Mouse (Mus musculus) MEL (cell line): Measurements from ENCODE around the gene Il18r1. TPM values are rescaled to one million over a fixed set of nuclear protein-coding genes. Genes with fewer than 3 reads are reported as not detected.

ENCODE experiments used
- DNase-seq: peaks from one replicate; pipeline ENCODE4 v3.0.0; 2011; ENCODE audit warnings: low read depth, low spot score
- H3K27ac ChIP-seq: 2 replicates; pipeline ENCODE4 v1.5.1; 2012; ENCODE audit warnings: low read depth, mild to moderate bottlenecking, control low read depth, low read length, moderate library complexity; ENCODE audit not compliant: control insufficient read depth
- H3K27me3 ChIP-seq, 2 experiments: fragments of 150-350 bp in 1 of 2; sonication (generic) in 1 of 2; 2 replicates each; pipeline ENCODE4 v1.6.1; 2012; ENCODE audit warnings: low read length in 2 of 2, mild to moderate bottlenecking in 2 of 2, improper control_type of control experiment in 1 of 2, moderate library complexity in 1 of 2; ENCODE audit not compliant: insufficient read depth in 2 of 2, control insufficient read depth in 1 of 2
- H3K36me3 ChIP-seq, 2 experiments: 2 replicates each; pipeline ENCODE4 v1.6.1; 2012 to 2014; ENCODE audit warnings: low read length in 2 of 2, improper control_type of control experiment in 1 of 2, inconsistent platforms in 1 of 2, mild to moderate bottlenecking in 1 of 2; ENCODE audit not compliant: insufficient read depth in 2 of 2, control insufficient read depth in 1 of 2
- H3K4me1 ChIP-seq, 2 experiments: fragments of 150-350 bp in 1 of 2; sonication (generic) in 1 of 2; 2 replicates each; pipeline ENCODE4 v1.6.1; 2012; ENCODE audit warnings: low read length in 2 of 2, improper control_type of control experiment in 1 of 2, mild to moderate bottlenecking in 1 of 2; ENCODE audit not compliant: insufficient read depth in 2 of 2, control insufficient read depth in 1 of 2
- H3K4me3 ChIP-seq, 2 experiments: fragments of 150-350 bp in 1 of 2; sonication (generic) in 1 of 2; 2 replicates each; pipeline ENCODE4 v1.5.1; 2012; ENCODE audit warnings: low read depth in 2 of 2, low read length in 2 of 2, mild to moderate bottlenecking in 2 of 2, moderate library complexity in 2 of 2, control low read depth in 1 of 2, improper control_type of control experiment in 1 of 2; ENCODE audit not compliant: control insufficient read depth in 1 of 2, insufficient read depth in 1 of 2
- H3K79me2 ChIP-seq: 2 replicates; pipeline ENCODE4 v1.6.1; 2012; ENCODE audit warnings: mild to moderate bottlenecking, low read length, moderate library complexity; ENCODE audit not compliant: control insufficient read depth, poor library complexity, insufficient read depth
- H3K9ac ChIP-seq: 2 replicates; pipeline ENCODE4 v1.6.1; 2012; ENCODE audit warnings: low read depth, mild to moderate bottlenecking, control low read depth, low read length, moderate library complexity; ENCODE audit not compliant: control insufficient read depth, poor library complexity, severe bottlenecking
- H3K9me3 ChIP-seq: fragments of 150-350 bp; sonication (generic); replicated peaks from 2 replicates; pipeline ENCODE4 v1.6.1; 2012; ENCODE audit warnings: mild to moderate bottlenecking, low read length, improper control_type of control experiment, moderate library complexity; ENCODE audit not compliant: insufficient read depth
- CHD1 ChIP-seq: IDR thresholded peaks from 2 replicates; pipeline ENCODE4 v1.6.1; 2012; ENCODE audit warnings: low read depth, mild to moderate bottlenecking, inconsistent platforms, low read length, improper control_type of control experiment
- CTCF ChIP-seq, 3 experiments: IDR thresholded peaks in 2 of 3; conservative IDR thresholded peaks in 1 of 3; 2 replicates each; pipeline ENCODE4 v1.5.1; 2011 to 2012; ENCODE audit warnings: low read length in 3 of 3, low read depth in 2 of 3, mild to moderate bottlenecking in 2 of 3, improper control_type of control experiment in 1 of 3, inconsistent platforms in 1 of 3, mixed read lengths in 1 of 3, moderate library complexity in 1 of 3; ENCODE audit not compliant: control insufficient read depth in 1 of 3, insufficient read depth in 1 of 3, poor library complexity in 1 of 3, severe bottlenecking in 1 of 3
- E2F4 ChIP-seq: IDR thresholded peaks from 2 replicates; pipeline ENCODE4 v1.6.1; 2011; ENCODE audit warnings: low read depth, low read length, improper control_type of control experiment, borderline replicate concordance
- EP300 ChIP-seq, 2 experiments: IDR thresholded peaks; 2 replicates each; pipeline ENCODE4 v1.6.1; 2011; ENCODE audit warnings: improper control_type of control experiment in 2 of 2, low read length in 2 of 2, low read depth in 1 of 2, mild to moderate bottlenecking in 1 of 2
- ETS1 ChIP-seq: IDR thresholded peaks from 2 replicates; pipeline ENCODE4 v1.6.1; 2012; ENCODE audit warnings: low read depth, mild to moderate bottlenecking, inconsistent platforms, low read length, improper control_type of control experiment, moderate library complexity
- JUND ChIP-seq: IDR thresholded peaks from 2 replicates; pipeline ENCODE4 v1.6.1; 2011; ENCODE audit warnings: low read depth, mild to moderate bottlenecking, improper control_type of control experiment, low read length
- MAFK ChIP-seq: IDR thresholded peaks from 2 replicates; pipeline ENCODE4 v1.6.1; 2011; ENCODE audit warnings: low read depth, mild to moderate bottlenecking, low read length, improper control_type of control experiment, borderline replicate concordance
- MAX ChIP-seq: IDR thresholded peaks from 2 replicates; pipeline ENCODE4 v1.6.1; 2011; ENCODE audit warnings: low read length, improper control_type of control experiment
- MAZ ChIP-seq: IDR thresholded peaks from 2 replicates; pipeline ENCODE4 v1.6.1; 2012; ENCODE audit warnings: low read depth, mild to moderate bottlenecking, inconsistent platforms, low read length, improper control_type of control experiment
- MYB ChIP-seq: IDR thresholded peaks from 2 replicates; pipeline ENCODE4 v1.6.1; 2011; ENCODE audit warnings: mild to moderate bottlenecking, low read depth, low read length, improper control_type of control experiment
- NELFE ChIP-seq: IDR thresholded peaks from 2 replicates; pipeline ENCODE4 v1.6.1; 2011; ENCODE audit warnings: low read depth, low read length, improper control_type of control experiment
- NRF1 ChIP-seq: IDR thresholded peaks from 2 replicates; pipeline ENCODE4 v1.6.1; 2014; ENCODE audit warnings: low read depth, mild to moderate bottlenecking, inconsistent platforms, low read length, improper control_type of control experiment, moderate library complexity; ENCODE audit not compliant: poor library complexity, insufficient read depth, severe bottlenecking
- POLR2A ChIP-seq, 2 experiments: IDR thresholded peaks; 2 replicates each; pipeline ENCODE4 v1.6.1; 2011 to 2012; ENCODE audit warnings: low read length in 2 of 2, mild to moderate bottlenecking in 2 of 2, control low read depth in 1 of 2, improper control_type of control experiment in 1 of 2, low read depth in 1 of 2, moderate library complexity in 1 of 2; ENCODE audit not compliant: control insufficient read depth in 1 of 2, insufficient read depth in 1 of 2, poor library complexity in 1 of 2
- POLR2AphosphoS5 ChIP-seq: IDR thresholded peaks from 2 replicates; pipeline ENCODE4 v1.6.1; 2012; ENCODE audit warnings: low read depth, borderline replicate concordance, mild to moderate bottlenecking, inconsistent platforms, low read length, moderate library complexity, mixed read lengths
- SIN3A ChIP-seq: IDR thresholded peaks from 2 replicates; pipeline ENCODE4 v1.6.1; 2012; ENCODE audit warnings: low read length, improper control_type of control experiment, inconsistent platforms
- SMC3 ChIP-seq: IDR thresholded peaks from 2 replicates; pipeline ENCODE4 v1.6.1; 2011; ENCODE audit warnings: low read depth, low read length, improper control_type of control experiment
- TBP ChIP-seq: IDR thresholded peaks from 2 replicates; pipeline ENCODE4 v1.8.0; 2011; ENCODE audit warnings: low read depth, low read length, improper control_type of control experiment
- TCF12 ChIP-seq: IDR thresholded peaks from 2 replicates; pipeline ENCODE4 v1.6.1; 2014; ENCODE audit warnings: low read depth, mild to moderate bottlenecking, inconsistent platforms, low read length, improper control_type of control experiment, moderate library complexity
- USF1 ChIP-seq: IDR thresholded peaks from 2 replicates; pipeline ENCODE4 v1.6.1; 2014; ENCODE audit warnings: low read depth, mild to moderate bottlenecking, inconsistent platforms, low read length, improper control_type of control experiment, moderate library complexity
- ZC3H11A ChIP-seq: IDR thresholded peaks from 2 replicates; pipeline ENCODE4 v1.6.1; 2012; ENCODE audit warnings: low read depth, mild to moderate bottlenecking, inconsistent platforms, low read length, improper control_type of control experiment
- ZKSCAN1 ChIP-seq: IDR thresholded peaks from 2 replicates; pipeline ENCODE4 v1.6.1; 2012; ENCODE audit warnings: low read depth, mild to moderate bottlenecking, inconsistent platforms, low read length, improper control_type of control experiment, moderate library complexity
- ZMIZ1 ChIP-seq: IDR thresholded peaks from 2 replicates; pipeline ENCODE4 v1.6.1; 2012; ENCODE audit warnings: low read depth, mild to moderate bottlenecking, inconsistent platforms, low read length, improper control_type of control experiment, moderate library complexity
- ZNF384 ChIP-seq: IDR thresholded peaks from 2 replicates; pipeline ENCODE4 v1.6.1; 2012; ENCODE audit warnings: low read depth, mild to moderate bottlenecking, inconsistent platforms, low read length, improper control_type of control experiment
- polyA plus RNA-seq, 2 experiments: library from polyadenylated mRNA; stranded (reverse) in 1 of 2; unstranded in 1 of 2; fragments of >175 nt in 1 of 2; fragments of >200 nt in 1 of 2; gene quantifications; 2 replicates each; pipeline versions ENCODE4 v1.2.1 to v1.2.4; 2012; ENCODE audit warnings: low replicate concordance in 2 of 2, low read depth in 1 of 2; ENCODE audit not compliant: insufficient read length in 2 of 2, insufficient read depth in 1 of 2, missing spikeins in 1 of 2
- total RNA-seq: library from RNA; depleted of rRNA; stranded (reverse); fragments of 300-350 nt; gene quantifications from 2 replicates; pipeline ENCODE4 v1.2.3, GENCODE M21; 2012

Il18r1 gene
- total and polyA plus RNA-seq, 3 experiments: 0.08 to 0.10 TPM; not detected in 1

DNA sequence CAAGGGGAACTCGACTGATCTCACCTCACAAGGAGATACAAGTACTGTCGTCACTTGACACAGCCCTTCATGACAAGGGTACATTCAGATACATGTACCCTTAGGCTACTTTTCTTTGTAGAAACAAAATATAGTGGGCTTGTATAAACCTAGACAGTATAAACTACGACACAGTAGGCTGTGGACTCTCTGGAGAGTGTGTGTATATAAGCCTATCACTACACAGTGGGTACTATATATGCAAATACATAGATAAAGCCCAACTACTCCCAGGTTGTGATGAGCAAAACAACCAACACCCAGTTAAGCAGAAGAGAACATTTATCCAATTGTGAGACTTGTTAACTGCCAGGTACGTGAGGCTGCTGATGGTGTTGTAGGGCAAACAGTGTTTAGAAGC is 81.3 kb downstream of the Il18r1 start:
- Histone ChIP-seq H3K4me1 (no peaks in the 10 kb centered on the region), H3K79me2 (no peaks in the 10 kb centered on the region), H3K4me3 (no peak overlapping the region), H3K27me3 (peaks cover 0 to 2% of the 10 kb centered on the region in 2 experiments; a peak in 2 of 4 replicates), H3K27ac (no peak overlapping the region), H3K9me3 (no peaks in the 10 kb centered on the region), H3K9ac (no peak overlapping the region), H3K36me3 (no peaks in the 10 kb centered on the region)
- no peak for TF ChIP-seq MAX
- TF ChIP-seq JUND: no peak
- no peak for TF ChIP-seq ZKSCAN1
- TF ChIP-seq ZNF384: no peak
- no peak for TF ChIP-seq MAFK
- no peak for TF ChIP-seq SIN3A
- TF ChIP-seq TCF12: no peak
- no peak for TF ChIP-seq SMC3
- no peak for TF ChIP-seq E2F4
- TF ChIP-seq CTCF (IDR thresholded peaks at IDR 0.05 in 2 of 3, conservative IDR thresholded peaks at IDR 0.05 in 1 of 3; ENCODE audit: control insufficient read depth in 1 of 3, insufficient read depth in 1 of 3, low read depth in 2 of 3, low read length in 3 of 3, poor library complexity in 1 of 3, severe bottlenecking in 1 of 3): no peak
- no peak for TF ChIP-seq CHD1
- TF ChIP-seq EP300 (IDR thresholded peaks at IDR 0.05; ENCODE audit: low read depth in 1 of 2, low read length in 2 of 2): no peak
- TF ChIP-seq ZMIZ1: no peak
- no peak for TF ChIP-seq ZC3H11A
- no peak for TF ChIP-seq NRF1
- no peak for TF ChIP-seq MAZ
- no peak for TF ChIP-seq MYB
- TF ChIP-seq NELFE: no peak
- no peak for DNase-seq

DNA sequence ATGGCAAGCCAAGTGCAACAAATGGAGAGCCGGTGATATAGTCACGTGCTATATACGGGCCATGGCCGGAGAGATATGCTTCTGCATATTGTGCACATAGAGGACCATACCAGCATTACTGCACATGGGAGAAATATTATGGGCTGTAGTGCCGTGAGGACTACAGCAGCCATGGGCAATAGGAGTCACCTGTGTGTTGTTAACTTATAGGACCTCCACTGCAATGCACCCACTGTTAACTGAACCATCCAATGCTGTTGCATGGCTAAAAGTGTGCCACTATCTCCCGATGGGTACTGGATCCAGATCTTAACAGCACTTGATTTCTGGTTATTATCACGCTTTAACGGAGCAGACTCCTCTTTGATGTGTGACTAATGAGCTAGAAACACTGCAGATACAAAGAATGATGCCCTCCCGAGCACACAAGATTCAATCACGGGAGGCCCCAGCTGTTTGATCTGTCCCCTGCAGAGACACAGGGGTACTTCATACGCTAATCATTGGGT is 81.8 kb downstream of the Il18r1 start:
- Histone ChIP-seq H3K36me3 (no peaks in the 10 kb centered on the region), H3K27ac (no peak overlapping the region), H3K9me3 (no peaks in the 10 kb centered on the region), H3K27me3 (peaks cover 0 to 2% of the 10 kb centered on the region in 2 experiments; a peak in 2 of 4 replicates), H3K4me3 (no peak overlapping the region), H3K9ac (no peak overlapping the region), H3K79me2 (no peaks in the 10 kb centered on the region), H3K4me1 (no peaks in the 10 kb centered on the region)
- TF ChIP-seq CHD1: no peak
- TF ChIP-seq USF1: no peak
- no peak for TF ChIP-seq ETS1
- TF ChIP-seq ZMIZ1: no peak
- TF ChIP-seq MAFK: no peak
- no peak for TF ChIP-seq TBP
- TF ChIP-seq POLR2A (IDR thresholded peaks at IDR 0.05; ENCODE audit: control insufficient read depth in 1 of 2, insufficient read depth in 1 of 2, low read depth in 1 of 2, low read length in 2 of 2, poor library complexity in 1 of 2): no peak
- no peak for TF ChIP-seq POLR2AphosphoS5
- DNase-seq: no peak
